Mouse (Mus musculus) frontal cortex, adult 2 months (tissue): ENCODE results near the gene Prkcd. TPM values are rescaled to one million over a fixed set of nuclear protein-coding genes. Genes with fewer than 3 reads are reported as not detected.

Experiments
- DNase-seq, 2 experiments: peaks; one replicate each; pipeline ENCODE4 v3.0.0; 2022; ENCODE audit warnings: low spot score in 1 of 2; ENCODE audit errors: extremely low spot score in 1 of 2
- polyA plus RNA-seq: library from polyadenylated mRNA; depleted of rRNA; stranded (reverse); fragments of >200 nt; gene quantifications from 2 replicates; pipeline ENCODE4 v1.2.3, GENCODE M21; 2012

Gene Prkcd
- polyA plus RNA-seq, 1 experiment, result 18.9 TPM

DNA sequence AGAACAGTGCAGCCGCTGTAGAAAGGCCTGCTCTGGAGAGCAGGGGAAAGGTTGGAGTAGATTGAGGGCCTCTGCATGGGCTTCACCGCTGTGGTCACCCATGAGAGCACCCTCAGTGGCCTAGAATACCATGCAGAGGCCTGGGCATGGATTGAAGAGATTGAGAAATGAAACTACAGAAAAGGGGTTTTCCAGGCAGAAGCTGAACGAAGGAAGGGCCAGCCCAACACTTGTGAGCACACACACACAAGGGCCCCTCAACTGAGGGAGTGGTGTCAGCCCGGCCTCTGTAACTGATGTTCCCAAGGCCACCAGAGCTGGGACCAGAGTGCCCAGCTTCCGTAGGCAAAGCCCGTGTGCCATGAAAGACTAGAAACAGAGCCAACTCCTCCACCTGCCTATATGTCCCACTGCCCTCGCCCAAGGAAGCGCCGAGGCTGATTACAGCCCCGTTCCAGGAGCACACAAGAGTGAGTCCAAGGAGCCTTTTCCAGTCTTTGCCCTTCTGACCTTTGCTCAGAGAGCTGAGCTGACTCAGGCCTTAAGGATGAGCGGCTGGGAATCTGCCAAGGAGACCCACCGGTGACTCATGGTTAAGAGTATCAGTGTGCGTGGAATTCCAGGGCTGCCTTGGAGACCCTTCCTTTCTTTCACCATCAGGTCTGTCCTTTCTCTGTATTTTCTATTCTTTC lies 9.4 kb upstream of the Prkcd start:
- no peak for DNase-seq

DNA sequence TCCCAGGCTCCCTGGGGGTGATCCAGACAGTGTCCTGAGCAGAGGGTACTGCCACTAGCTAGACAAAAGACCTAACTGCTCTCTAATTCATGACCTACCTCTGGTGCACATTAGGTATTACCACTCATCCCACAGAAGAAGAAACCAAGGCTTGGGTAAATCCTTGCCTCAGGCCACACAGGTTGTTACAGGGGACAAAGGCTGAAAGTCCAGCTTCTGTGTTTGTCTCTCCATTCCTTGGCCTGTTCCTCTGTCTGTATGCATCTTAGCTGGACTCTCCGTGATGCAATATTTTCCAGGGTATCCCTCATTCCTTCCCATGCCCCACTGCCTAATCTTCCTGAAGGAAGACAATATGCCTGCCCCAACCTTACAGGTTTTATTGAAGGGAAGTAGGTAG lies 8.4 kb upstream of the Prkcd start:
- no peak for DNase-seq

- no peak for DNase-seq
These were observed 7.7 kb upstream of the Prkcd start for GRCm38 (mm10) chr14:30633708-30634107.

DNA sequence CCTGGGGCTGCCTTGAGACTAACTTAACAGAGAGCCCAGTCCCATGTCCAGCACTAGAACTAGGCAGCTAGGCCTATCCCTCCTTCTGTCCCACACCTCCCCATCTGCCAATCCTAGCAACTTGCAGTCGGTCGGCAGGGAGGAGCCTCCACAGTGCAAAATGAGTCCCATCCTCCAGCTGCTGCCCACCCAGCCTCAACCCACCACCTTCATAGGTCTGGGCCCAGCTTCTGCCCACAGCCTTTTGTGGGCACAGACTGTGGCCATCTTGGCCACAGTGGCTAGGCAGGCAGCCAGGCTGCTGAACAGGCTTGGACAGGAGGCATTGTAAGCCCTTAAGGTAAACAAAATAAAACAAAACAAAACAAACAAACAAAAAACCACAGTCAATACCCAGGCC lies 5.8 kb upstream of the Prkcd start:
- DNase-seq, result no peak

GRCm38 (mm10) chr14:30630811-30631576 lies 5.0 kb upstream of the Prkcd start:
- DNase-seq, result peak in 1 of 2 experiments; percentile 35

- DNase-seq, result no peak
These were observed 3.8 kb upstream of the Prkcd start for GRCm38 (mm10) chr14:30629839-30630238.

GRCm38 (mm10) chr14:30628235-30628634 lies 2.2 kb upstream of the Prkcd start:
- no peak for DNase-seq

- no peak for DNase-seq
These were observed 1.0 kb upstream of the Prkcd start for GRCm38 (mm10) chr14:30626756-30627742.

GRCm38 (mm10) chr14:30625131-30625807 lies 741 bp downstream of the Prkcd start:
- no peak for DNase-seq

GRCm38 (mm10) chr14:30624277-30624721 lies 1.7 kb downstream of the Prkcd start:
- no peak for DNase-seq

DNA sequence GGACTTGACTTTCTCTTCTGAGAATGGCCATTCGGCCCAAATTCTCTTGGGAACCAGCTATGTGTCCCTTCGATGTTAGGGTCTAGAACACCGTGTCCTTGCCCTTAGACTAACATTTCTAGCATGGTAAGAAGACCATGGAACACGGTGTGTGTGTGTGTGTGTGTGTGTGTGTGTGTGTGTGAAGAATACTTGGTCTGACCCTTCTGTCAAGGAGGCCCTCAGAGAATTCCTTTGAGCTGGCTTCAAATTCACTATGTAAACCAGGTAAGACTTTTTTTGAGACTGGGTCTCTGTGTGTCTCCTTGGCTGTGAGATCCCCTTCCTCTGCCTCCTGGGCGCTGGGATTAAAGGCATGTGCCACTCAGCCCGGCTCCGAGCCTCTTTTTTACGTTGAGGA lies 3.5 kb downstream of the Prkcd start:
- DNase-seq, result no peak

GRCm38 (mm10) chr14:30622130-30622529 lies 3.9 kb downstream of the Prkcd start:
- DNase-seq, result no peak

GRCm38 (mm10) chr14:30619982-30620578 lies 5.9 kb downstream of the Prkcd start:
- no peak for DNase-seq

- no peak for DNase-seq
These were observed 7.2 kb downstream of the Prkcd start for GRCm38 (mm10) chr14:30618746-30619275.

- no peak for DNase-seq
These were observed 9.3 kb downstream of the Prkcd start for GRCm38 (mm10) chr14:30616751-30617150.

GRCm38 (mm10) chr14:30612962-30613715 lies 12.9 kb downstream of the Prkcd start:
- no peak for DNase-seq

- peak in 1 of 2 experiments; percentile 79 for DNase-seq
These were observed 13.5 kb downstream of the Prkcd start for GRCm38 (mm10) chr14:30612523-30612922.

GRCm38 (mm10) chr14:30610940-30611339 lies 15.1 kb downstream of the Prkcd start:
- DNase-seq, result no peak

GRCm38 (mm10) chr14:30610304-30610703 lies 15.7 kb downstream of the Prkcd start:
- DNase-seq, result no peak
